Mouse (Mus musculus): ENCODE data around the gene Ccl11.

Ccl11 gene

GRCm38 (mm10) chr11:82053849-82054248, 3.8 kb upstream of the Ccl11 start:
- DNase-seq (ENCODE audit: low spot score), result no peak

DNA sequence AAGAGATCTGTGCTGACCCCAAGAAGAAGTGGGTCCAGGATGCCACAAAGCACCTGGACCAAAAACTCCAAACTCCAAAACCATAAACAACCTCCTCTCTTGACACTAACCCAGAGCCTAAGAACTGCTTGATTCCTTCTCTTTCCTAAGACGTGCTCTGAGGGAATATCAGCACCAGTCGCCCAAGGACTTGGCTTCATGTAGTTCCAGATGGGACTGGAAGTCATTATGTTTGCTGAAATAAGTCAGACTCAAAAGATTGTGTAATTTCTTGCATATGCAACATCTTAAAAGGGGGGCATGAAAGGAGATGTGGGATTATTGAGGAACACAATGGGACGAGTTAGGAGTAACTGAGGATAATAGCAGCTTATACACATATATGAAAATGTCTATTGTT, 4.6 kb downstream of the Ccl11 start:
- no peak for DNase-seq (ENCODE audit: low spot score)

DNA sequence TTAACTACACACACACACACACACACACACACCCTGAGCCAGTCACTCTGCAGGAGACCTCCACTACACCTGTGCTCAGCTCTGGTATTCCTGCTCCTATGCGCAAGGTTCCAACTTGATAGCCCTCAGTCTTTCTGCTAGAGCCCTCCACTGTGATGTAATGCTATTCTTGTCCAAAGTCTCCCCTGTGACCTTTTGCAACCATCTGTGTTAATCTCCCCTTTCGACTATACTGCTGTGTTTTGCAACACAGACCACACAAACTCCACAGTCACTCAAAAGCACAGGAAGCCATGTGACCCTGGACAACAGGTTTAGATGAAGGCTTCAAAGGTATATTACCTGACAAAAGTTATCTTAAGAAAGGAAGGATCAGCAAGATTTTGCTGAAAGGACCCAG, 5.8 kb downstream of the Ccl11 start:
- no peak for DNase-seq (ENCODE audit: low spot score)

DNA sequence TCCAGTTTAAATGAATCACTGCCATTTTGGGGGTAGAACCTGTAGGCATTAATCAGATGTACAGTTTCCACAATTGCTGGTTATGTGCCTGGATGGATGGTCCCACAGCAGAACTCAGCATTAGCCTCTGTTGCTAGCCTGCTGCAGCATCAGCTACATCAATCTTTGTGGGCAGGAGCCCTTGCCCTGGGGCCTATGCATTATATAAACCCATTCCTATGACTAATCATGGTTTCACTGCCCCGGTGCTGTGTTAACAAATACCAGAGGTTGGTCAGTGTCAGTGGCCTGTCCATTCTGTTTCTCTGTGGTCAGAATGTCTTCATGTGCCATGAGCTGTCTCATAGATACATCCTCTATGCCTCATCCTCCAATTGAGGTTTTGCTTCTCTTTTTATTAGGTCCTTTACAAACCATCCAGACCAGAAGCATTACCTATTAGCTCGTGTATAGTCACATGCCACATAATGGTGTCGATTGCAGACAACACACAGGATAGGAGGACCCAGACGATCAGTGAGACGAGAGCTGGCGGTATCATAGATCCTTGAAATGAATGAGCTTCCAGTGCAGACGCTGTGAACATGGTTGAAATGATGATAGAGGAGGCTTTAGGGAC, 9.4 kb downstream of the Ccl11 start:
- DNase-seq (ENCODE audit: low spot score), result no peak

- no peak for DNase-seq (ENCODE audit: low spot score)
Measured at GRCm38 (mm10) chr11:82071076-82071475, 13.5 kb downstream of the Ccl11 start.

DNA sequence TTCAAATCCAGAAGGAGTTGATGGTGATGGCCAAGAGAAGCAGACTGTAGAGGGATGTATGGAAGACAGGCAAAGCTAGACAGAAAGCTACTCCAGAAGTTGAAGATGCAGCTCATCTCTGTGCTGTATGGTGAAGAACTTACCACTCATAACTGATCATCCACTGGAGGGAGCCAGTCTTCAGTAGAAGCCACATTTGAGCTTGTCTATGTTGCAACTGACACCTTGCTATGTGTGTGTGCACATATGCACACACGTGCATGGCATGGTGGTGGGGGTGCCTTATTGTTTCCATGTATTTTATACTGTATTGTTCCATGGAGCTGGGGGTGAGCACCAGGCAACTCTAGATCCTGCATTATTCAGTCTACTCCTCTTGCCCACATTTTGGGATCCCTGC, 14.8 kb downstream of the Ccl11 start:
- DNase-seq (ENCODE audit: low spot score), result no peak

DNA sequence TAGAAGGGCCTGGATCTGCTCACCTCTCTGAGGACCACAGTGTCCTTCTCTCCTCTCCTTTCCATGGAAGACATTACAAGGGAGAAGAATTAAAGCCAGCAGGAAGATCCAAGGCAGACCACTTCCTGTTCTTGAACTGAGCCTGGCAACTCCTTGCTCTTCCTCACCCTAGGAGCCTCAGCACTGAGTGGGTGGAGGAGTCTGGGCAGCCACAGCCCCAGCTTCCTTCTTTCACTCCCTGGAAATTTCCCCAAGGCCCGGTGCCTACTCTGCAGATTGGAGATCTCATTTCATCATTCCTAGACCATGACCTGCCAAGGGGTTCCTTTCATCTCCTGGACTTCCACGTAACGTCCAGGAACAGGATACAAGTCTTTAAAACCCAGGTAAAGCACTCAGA, 15.4 kb downstream of the Ccl11 start:
- DNase-seq (ENCODE audit: low spot score), result no peak

- no peak for DNase-seq (ENCODE audit: low spot score)
Measured at GRCm38 (mm10) chr11:82073686-82074085, 16.1 kb downstream of the Ccl11 start.

DNA sequence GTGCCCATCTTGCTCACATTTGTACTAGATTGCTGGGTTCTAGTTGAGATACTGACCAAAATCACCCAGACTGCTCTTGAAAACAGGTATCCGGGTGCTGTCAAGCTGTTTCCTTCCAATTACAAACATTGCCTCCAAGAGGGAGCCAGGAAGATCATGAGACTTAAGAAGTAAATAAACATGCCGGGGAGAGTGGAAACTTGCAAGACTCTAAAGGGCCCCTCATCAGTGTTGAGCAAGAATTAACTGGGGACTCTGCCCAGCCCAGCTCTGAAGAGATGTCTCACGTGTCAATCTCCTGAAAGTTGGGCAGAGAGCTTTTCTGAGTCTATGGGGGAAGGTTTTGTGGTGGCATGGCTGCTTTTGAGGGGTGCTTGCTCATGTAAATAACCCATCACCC, 19.4 kb downstream of the Ccl11 start:
- DNase-seq (ENCODE audit: low spot score), result no peak

GRCm38 (mm10) chr11:82078136-82078730, 20.6 kb downstream of the Ccl11 start:
- DNase-seq (ENCODE audit: low spot score), result no peak

DNA sequence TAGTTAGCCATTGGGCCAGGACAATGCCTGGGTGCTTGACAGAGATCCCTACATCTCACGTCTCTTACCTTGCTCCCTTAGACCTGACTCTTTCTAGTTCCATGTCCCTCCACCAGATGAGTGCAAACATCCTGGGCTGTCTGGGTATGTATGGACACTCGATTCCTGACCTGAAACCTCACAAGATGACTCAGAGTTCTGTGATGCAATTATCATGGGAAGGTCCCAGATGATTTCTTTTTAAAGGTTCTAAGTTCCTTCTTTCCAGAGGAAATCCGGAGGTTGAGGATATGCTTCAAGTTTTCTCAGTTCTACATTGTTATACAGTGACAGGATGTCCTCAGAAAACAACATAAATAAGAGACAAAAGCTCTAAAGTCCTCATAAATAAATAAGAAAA, 23.2 kb downstream of the Ccl11 start:
- no peak for DNase-seq (ENCODE audit: low spot score)

- no peak for DNase-seq (ENCODE audit: low spot score)
Measured at GRCm38 (mm10) chr11:82084360-82084759, 26.7 kb downstream of the Ccl11 start.

- no peak for DNase-seq (ENCODE audit: low spot score)
Measured at GRCm38 (mm10) chr11:82099511-82100323, 42.1 kb downstream of the Ccl11 start.

DNA sequence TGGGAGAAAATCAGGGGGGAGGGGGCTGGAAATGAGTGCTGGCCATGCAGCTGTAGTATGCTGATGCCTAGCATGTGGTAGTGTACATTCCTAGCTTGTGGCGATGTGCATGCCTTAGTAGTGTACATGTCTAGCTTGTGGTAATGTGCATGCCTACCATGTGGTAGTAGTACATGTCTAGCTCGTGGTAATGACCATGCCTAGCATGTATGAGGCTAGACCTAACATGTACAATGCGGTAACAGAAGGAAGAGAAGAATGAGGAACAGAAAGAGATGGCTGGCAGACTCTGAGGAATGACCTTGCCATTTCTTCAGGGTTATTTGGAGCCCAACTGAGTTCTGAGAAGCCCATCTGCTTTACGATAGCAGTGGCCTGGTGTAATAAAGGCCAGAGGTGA, 43.5 kb downstream of the Ccl11 start:
- DNase-seq (ENCODE audit: low spot score), result no peak

GRCm38 (mm10) chr11:82101529-82101928, 43.9 kb downstream of the Ccl11 start, which contains the start of gene Ccl12:
Gene Ccl12, plus strand, starts transcription at chr11:82101845.
- DNase-seq (ENCODE audit: low spot score), result no peak

- no peak for DNase-seq (ENCODE audit: low spot score)
Measured at GRCm38 (mm10) chr11:82109611-82110010, 52.0 kb downstream of the Ccl11 start.

DNA sequence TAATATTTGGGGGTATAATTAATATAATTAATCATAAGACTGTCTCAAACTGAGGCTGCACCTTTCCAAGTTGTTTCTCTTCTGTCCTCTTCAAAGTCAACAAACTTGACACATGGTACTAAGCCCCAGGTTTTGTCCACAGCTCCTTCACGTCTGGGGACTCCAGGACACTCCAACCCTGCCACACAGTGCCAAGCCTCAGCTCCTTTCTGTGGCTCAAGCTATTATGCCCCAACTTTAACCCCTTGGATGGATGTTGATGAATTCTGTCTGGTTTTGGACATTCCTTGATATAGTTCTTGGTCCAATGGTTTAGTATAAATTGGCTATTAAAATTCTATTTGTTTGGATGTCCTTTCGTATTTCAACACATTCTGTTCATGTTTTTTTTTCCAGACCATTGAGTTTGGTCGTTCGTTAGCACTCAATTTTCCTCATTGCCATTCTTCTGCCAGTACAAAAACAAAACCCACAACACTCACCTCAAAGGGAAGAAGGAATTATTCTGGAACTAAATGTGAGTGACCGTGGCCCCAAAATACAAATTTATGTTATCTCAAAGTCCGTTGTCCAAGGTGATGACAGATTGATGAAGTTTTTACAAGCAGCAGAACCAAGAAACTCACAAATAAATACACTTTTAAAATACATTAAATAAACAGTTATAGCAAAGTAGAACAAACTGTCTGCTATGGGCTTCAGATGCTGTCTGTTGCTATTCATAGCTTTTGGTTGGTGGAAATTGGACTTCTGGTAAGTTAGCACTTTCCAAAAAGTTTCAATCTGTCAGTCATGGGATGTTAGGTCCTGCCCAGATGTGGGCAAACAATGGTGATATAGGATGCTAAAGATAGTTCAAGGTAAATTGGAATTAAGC, 53.0 kb downstream of the Ccl11 start:
- no peak for DNase-seq (ENCODE audit: low spot score)
